Mouse (Mus musculus) CH12F3 (cell line): Measurements from ENCODE around the gene Ppp1r12b.

Experiments used
- in situ Hi-C: fragments of 300-500 bp; cut with MboI; formaldehyde crosslinking; loops from 2 replicates; pipeline ENCODE4 v1.14.3; 2020; ENCODE audit warnings: low sequenced_read_pairs

Gene Ppp1r12b

GRCm38 (mm10) chr1:134955637-134956176, at the start of gene Ppp1r12b:
Gene Ppp1r12b (minus strand): TSS chr1:134955942.
- in situ Hi-C loops: no loop called here

GRCm38 (mm10) chr1:135003346-135003745, 47.6 kb upstream of the Ppp1r12b start:
- in situ Hi-C loops: no loop called here

- in situ Hi-C loops: no loop called here
Observed at GRCm38 (mm10) chr1:135000527-135000926, 44.8 kb upstream of the Ppp1r12b start.

- in situ Hi-C loops: loop anchor here (10.0 kb wide), 1 partner anchor 107 kb away; the partner anchor contains the start of gene Lgr6
Observed at GRCm38 (mm10) chr1:134998231-134998630, 42.5 kb upstream of the Ppp1r12b start.

DNA sequence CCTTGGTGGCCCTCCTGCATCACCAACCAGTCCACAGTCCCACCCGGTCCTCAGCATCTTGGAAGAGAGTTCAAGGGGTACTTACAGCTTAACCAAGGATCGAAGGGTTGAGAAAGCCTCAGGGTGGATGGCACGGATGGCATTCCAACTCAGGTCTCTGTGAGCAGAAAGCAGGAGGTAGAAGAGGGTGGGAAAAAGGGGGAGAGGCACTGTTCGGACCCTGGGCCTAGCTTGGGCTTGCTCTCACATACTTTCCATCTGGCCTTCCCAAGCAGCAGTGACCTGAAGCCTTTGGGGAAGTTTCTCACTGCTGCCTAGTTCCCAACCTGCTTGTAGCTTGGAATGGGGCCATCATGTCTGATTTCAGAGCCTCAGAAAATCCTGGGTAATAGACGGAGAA, 41.8 kb upstream of the Ppp1r12b start:
- in situ Hi-C loops: loop anchor here (10.0 kb wide), 1 partner anchor 107 kb away; the partner anchor contains the start of gene Lgr6

DNA sequence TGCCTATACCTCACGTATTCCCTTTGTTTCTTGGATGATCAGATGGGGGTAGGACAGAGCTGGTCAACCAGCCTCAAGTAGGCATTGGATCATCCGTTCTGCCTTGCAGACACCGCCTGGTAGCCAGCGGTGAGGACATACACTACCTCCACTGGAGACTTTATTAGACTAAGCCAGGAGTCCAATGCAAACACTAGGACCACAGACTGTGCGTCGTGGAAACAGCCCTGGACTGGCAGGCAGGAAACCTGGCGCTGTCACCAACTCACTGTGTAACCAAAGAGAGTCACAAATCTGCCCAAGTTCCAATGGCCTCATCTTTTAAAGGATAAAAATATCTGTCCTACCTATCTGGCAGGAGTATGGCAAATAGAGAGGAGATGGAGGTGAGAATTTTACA, 40.7 kb upstream of the Ppp1r12b start:
- in situ Hi-C loops: loop anchor here (10.0 kb wide), 1 partner anchor 108 kb away; the partner anchor contains the start of gene Lgr6

GRCm38 (mm10) chr1:134995954-134996353, 40.2 kb upstream of the Ppp1r12b start:
- in situ Hi-C loops: loop anchor here (10.0 kb wide), 1 partner anchor 109 kb away; the partner anchor contains the start of gene Lgr6

DNA sequence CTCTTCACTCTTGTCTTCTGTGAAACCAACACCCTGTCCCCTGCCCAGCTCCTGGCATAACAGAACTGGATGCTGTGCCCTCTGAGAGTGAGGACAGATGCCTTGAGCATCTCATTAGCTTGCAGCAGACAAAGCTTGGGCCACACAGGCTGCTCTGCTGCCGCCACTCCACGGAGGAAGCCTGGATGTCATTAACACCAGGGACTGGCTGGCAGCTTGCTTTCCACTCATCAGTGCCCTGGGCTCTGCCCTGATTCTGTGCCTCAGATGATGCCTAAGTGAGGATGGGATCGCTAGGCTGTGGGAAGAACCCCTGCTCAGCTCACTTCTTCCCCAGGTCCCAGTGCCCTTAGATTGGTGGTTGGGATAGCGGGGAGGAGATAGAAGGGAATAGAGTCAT, 39.7 kb upstream of the Ppp1r12b start:
- in situ Hi-C loops: loop anchor here (10.0 kb wide), 1 partner anchor 109 kb away; the partner anchor contains the start of gene Lgr6

- in situ Hi-C loops: loop anchor here (10.0 kb wide), 1 partner anchor 110 kb away; the partner anchor contains the start of gene Lgr6
Observed at GRCm38 (mm10) chr1:134994739-134995138, 39.0 kb upstream of the Ppp1r12b start.

DNA sequence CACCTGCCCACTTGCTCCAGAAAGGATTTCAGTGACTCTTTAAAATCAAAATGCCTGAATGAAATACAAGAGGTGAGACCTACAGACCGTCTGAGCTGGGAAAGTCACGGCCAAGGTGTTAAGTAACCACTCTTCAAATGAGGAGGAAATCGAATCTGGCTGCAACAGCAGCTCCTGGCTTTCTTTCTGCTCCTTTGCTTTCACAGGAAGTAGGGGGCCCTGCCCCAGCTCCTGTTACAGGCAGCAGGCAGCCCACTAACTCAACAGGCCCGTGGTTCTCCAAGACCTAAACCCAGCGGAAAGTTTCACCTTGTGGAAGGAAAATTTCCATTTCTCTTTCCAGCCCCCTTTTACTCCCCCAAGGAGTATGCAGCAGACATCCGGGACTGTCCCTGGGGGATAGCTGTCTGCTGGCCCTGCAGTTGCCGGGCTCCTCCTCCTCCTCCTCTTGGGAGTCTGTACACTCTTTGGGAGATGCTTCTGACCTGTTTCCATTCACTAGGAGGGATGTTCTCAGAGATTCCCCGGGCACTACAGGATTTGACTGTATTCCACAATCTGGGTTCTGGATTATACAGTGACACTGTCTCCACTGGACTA, 36.4 kb upstream of the Ppp1r12b start:
- in situ Hi-C loops: loop anchor here (10.0 kb wide), 1 partner anchor 113 kb away; the partner anchor contains the start of gene Lgr6

- in situ Hi-C loops: no loop called here
Observed at GRCm38 (mm10) chr1:134989372-134989771, 33.6 kb upstream of the Ppp1r12b start.

DNA sequence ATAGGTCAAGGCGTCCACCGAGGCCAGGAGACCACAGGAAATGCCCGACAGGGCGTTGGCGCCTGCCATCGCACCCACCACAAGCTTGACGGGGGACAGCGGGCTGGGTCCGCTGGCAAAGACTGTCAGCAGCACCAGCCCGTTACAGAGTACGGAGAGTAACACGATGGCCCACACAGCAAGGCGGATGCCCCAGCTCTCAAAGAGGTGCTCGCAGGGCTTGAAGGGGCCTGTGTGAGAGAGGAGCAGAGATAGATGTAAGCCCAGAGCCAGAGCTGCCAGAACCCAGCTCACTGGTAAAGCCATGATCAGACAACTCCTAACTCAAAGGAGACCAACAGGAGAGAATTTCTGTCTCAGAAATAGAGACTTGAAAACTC, 32.2 kb upstream of the Ppp1r12b start:
- in situ Hi-C loops: no loop called here

DNA sequence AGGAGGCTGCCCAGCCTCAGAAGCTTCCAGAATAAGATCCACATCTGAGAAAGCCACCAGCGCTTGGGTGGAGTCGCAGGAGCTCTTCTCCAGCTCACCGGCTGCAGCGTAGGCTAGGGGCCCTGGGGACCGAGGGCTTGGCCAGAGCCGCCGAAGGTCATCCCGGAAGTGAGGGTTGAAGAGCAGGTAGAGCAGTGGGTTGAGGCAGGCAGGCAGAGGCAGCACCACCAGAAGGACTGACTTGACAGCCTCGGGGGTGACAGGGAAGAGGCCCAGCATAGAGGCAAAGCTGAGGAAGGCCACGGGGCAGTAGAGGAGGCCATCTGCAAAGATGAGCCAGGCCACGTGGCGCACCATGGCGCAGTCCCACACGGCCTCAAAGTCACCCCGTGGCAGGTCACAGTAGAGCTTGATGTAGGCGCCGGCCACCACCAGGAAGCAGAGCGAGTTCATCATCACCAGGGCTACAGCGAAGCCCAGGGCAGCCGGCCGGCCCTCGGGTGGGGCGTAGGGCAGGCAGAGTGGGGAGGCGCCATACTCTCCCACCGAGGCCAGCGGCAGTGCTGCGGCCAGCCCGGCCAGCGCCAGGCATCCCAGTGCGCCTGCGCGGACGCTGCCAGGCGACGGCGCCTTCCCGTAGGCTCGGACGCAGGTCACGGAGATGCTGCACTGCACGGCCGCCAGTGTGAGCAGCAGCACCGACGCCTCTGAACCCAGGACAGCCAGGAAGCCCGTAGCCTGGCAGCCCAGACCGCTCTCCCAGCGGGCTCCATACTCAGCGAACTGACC, 31.6 kb upstream of the Ppp1r12b start:
- in situ Hi-C loops: no loop called here

DNA sequence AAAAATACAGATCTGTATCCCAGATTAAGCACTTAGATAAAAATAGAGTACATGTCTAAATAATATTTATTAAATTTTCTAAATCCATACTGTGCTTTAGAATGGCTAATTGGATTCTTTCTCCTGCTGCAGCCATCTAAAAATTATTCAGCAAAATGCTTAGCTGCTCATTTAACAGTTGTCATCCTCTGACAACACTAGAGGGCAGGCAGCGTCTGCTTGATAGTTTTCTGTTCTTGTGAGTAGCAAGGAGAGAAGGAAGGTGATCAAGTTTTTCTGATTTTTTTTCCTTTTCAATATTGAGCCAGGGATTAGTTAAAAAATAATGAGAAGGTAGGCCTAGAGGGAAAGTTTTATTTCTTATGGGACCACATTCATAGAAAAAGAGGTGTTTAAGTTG, 17.2 kb upstream of the Ppp1r12b start:
- in situ Hi-C loops: no loop called here

DNA sequence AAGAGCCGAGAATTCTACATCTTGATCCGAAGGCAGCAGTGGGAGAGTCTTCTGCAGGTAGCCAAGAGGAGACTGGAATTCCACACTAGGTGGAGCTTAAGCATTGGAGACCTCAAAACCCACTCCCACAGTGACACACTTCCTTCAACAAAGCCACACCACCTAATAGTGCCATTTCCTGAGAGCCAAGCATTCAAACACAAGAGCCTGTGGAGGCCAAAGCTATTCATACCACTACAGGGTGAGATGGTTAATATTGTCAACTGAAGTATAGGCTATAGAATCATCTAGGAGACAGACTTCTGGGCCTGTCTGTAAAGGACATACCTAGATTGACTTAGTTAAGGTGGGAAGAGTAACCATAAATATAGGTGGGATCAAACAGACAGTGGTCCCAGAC, 9.7 kb upstream of the Ppp1r12b start:
- in situ Hi-C loops: no loop called here

DNA sequence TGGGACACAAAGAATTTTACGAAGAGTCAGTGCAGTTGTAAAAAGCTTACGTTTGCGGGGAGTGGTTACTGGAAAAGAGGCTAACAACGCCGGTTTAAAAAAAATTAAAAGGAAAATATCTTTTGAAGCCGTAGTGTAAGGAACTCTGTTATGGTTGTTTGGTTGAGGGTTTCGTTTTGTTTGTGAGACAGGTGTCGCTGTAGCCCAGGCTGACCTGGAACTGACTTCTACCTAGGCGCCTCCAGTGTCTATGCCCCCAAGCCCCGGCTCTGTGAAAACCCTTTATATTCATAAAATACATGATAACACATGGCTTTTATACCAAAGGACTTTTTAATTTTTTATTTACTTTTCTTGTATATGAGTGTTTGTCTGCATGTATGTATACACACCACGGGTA, 7.1 kb upstream of the Ppp1r12b start:
- in situ Hi-C loops: no loop called here

GRCm38 (mm10) chr1:134962053-134962803, 6.5 kb upstream of the Ppp1r12b start, which contains the start of gene Ube2t:
Gene Ube2t (plus strand): TSS chr1:134962565.
- in situ Hi-C loops: no loop called here

GRCm38 (mm10) chr1:134960634-134961033, 4.9 kb upstream of the Ppp1r12b start:
- in situ Hi-C loops: no loop called here

GRCm38 (mm10) chr1:134955050-134955636, 599 bp downstream of the Ppp1r12b start:
- in situ Hi-C loops: no loop called here

DNA sequence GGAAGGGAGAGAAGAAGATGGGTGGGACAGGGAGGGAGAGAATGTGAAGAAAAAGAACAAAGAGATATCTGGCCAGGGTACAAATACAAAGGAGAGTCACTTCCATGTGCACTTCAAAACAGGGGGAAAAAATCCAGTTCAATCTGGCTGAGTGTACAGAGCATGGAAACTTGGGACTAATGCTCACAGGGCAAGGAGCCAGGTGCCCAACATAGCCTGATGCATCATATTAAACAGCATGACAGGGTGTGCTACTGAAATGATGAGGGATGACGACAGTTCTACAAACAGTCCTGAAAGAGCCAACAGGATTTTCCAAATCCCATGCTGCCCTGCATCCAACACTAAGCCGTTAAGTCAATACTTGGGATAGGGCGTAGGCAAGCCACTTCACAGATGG, 5.8 kb downstream of the Ppp1r12b start:
- in situ Hi-C loops: no loop called here
